Mouse (Mus musculus) myocyte (in vitro differentiated cells): ENCODE measurements around the gene Actl6b.

Source experiments
- CEBPB ChIP-seq: IDR thresholded peaks from 2 replicates; pipeline ENCODE4 v1.6.1; 2011; ENCODE audit warnings: mild to moderate bottlenecking, moderate library complexity; ENCODE audit not compliant: poor library complexity, insufficient read depth, severe bottlenecking
- E2F4 ChIP-seq: IDR thresholded peaks from one replicate; pipeline ENCODE4 v1.6.1; 2011; ENCODE audit warnings: mild to moderate bottlenecking, control low read depth, moderate library complexity; ENCODE audit not compliant: insufficient read depth
- MAX ChIP-seq: IDR thresholded peaks from one replicate; pipeline ENCODE4 v1.6.1; 2011; ENCODE audit warnings: low read depth, mild to moderate bottlenecking, control low read depth
- POLR2A ChIP-seq: IDR thresholded peaks from one replicate; pipeline ENCODE4 v1.6.1; 2011; ENCODE audit warnings: low read depth, mild to moderate bottlenecking, control low read depth, moderate library complexity; ENCODE audit not compliant: insufficient read length
- POLR2AphosphoS2 ChIP-seq: IDR thresholded peaks from one replicate; pipeline ENCODE4 v1.6.1; 2011; ENCODE audit warnings: low read depth, control low read depth; ENCODE audit not compliant: insufficient read length
- SRF ChIP-seq: IDR thresholded peaks from one replicate; pipeline ENCODE4 v1.6.1; 2011; ENCODE audit warnings: low read depth; ENCODE audit not compliant: control insufficient read depth, insufficient read length
- TCF12 ChIP-seq: IDR thresholded peaks from one replicate; pipeline ENCODE4 v1.6.1; 2011; ENCODE audit warnings: mild to moderate bottlenecking, control low read depth; ENCODE audit not compliant: poor library complexity, insufficient read depth, severe bottlenecking
- TCF3 ChIP-seq: IDR thresholded peaks from one replicate; pipeline ENCODE4 v1.6.1; 2011; ENCODE audit warnings: low read depth, control low read depth; ENCODE audit not compliant: insufficient read length
- USF1 ChIP-seq: IDR thresholded peaks from one replicate; pipeline ENCODE4 v1.6.1; 2011; ENCODE audit warnings: low read depth, mild to moderate bottlenecking, control low read depth, moderate library complexity

- TF ChIP-seq TCF3 (no peak), MAX (no peak), POLR2A (no peak), TCF12 (no peak), POLR2AphosphoS2 (no peak), SRF (no peak), E2F4 (no peak), USF1 (no peak), CEBPB (no peak)
Observed at GRCm38 (mm10) chr5:137545596-137545995, 7.7 kb upstream of the Actl6b start.
